33 mouse cellular contexts compared by ENCODE assay signal in genomic region chr15:63724543-63725186, GRCm38 (mm10).
DNase-seq lines count a peak whose midpoint lies in the region; ATAC-seq and TF ChIP-seq lines count a peak whose summit lies in the region.
"Had no signal": no experiment of that assay in that cellular context is flagged by ENCODE, and none has a peak within 500 bp of the region (broad histone marks: within the 10 kb centered on the region; RNA-seq: fewer than 3 reads in every experiment).

No protein-coding gene starts in this region.

- TF ChIP-seq POLR2A in limb, embryonic 14.5 days (IDR thresholded peaks at IDR 0.05; ENCODE audit: borderline replicate concordance, extremely low read depth, insufficient read depth, insufficient read length), result no peak

- H3K4me1 ChIP-seq in limb, embryonic 14.5 days (ENCODE audit: control insufficient read depth, insufficient read depth, low read length), result peaks cover 7% of the 10 kb centered on the region
- H3K4me1 ChIP-seq in limb, embryonic 10.5 days, result peaks cover 20% of the 10 kb centered on the region
- peaks cover 5 to 18% of the 10 kb centered on the region in 2 experiments; a peak in 3 of 4 replicates for H3K4me1 ChIP-seq in liver, embryonic 14.5 days (replicated peaks; ENCODE audit: control insufficient read depth in 2 of 2, insufficient read depth in 2 of 2, low read length in 1 of 2)
- H3K4me1 ChIP-seq in hindbrain, postnatal 0 days (ENCODE audit: insufficient read depth, low read length), result no peaks in the 10 kb centered on the region; the same call in 1 of the 2 replicates
- H3K4me1 ChIP-seq: midbrain, embryonic 15.5 days had no signal

- no peaks in the 10 kb centered on the region for H3K27me3 ChIP-seq in limb, embryonic 14.5 days (ENCODE audit: control insufficient read depth, insufficient read depth, low read length)
- no peaks in the 10 kb centered on the region for H3K27me3 ChIP-seq in limb, embryonic 10.5 days (ENCODE audit: low read depth, poor library complexity, severe bottlenecking)
- H3K27me3 ChIP-seq in liver, embryonic 14.5 days (ENCODE audit: control insufficient read depth, insufficient read depth, low read length), result no peaks in the 10 kb centered on the region
- no peaks in the 10 kb centered on the region for H3K27me3 ChIP-seq in hindbrain, postnatal 0 days (ENCODE audit: insufficient read depth, low read length)
- H3K27me3 ChIP-seq: embryonic facial prominence, embryonic 13.5 days; heart, embryonic 13.5 days; liver, embryonic 15.5 days; midbrain, embryonic 15.5 days; neural tube, embryonic 15.5 days; stomach, embryonic 15.5 days had no signal

- no peaks in the 10 kb centered on the region for H3K9me3 ChIP-seq in limb, embryonic 14.5 days (ENCODE audit: control insufficient read depth, low read length)
- H3K9me3 ChIP-seq in limb, embryonic 10.5 days (replicated peaks), result no peaks in the 10 kb centered on the region
- H3K9me3 ChIP-seq in liver, embryonic 14.5 days (ENCODE audit: control insufficient read depth, low read length), result no peaks in the 10 kb centered on the region
- H3K9me3 ChIP-seq in hindbrain, postnatal 0 days (ENCODE audit: low read length), result no peaks in the 10 kb centered on the region
- H3K9me3 ChIP-seq: embryonic facial prominence, embryonic 13.5 days; heart, embryonic 13.5 days; liver, embryonic 15.5 days; midbrain, embryonic 10.5 days; midbrain, embryonic 15.5 days; neural tube, embryonic 15.5 days; stomach, embryonic 15.5 days had no signal

- DNase-seq in limb, embryonic 14.5 days (ENCODE audit: low spot score), result peak; percentile 19
- no peak for DNase-seq in limb, embryonic 10.5 days (ENCODE audit: low spot score)
- peak; percentile 11 for DNase-seq in NIH3T3 (ENCODE audit: low read depth)
- no peak for DNase-seq in liver, embryonic 14.5 days (ENCODE audit: low read depth in 3 of 3, low spot score in 3 of 3)
- DNase-seq in hindbrain, postnatal 0 days (ENCODE audit: low spot score), result no peak
- no peak for DNase-seq in embryo, embryonic 10 days (ENCODE audit: low spot score)
- no peak for DNase-seq in cerebellum, adult 11-12 months
- DNase-seq: adrenal gland, adult 8-10 months; B cell, adult 2 months; cerebellum, adult 8-10 months; cerebellum, postnatal 25 days; embryo, embryonic 11 days; gastrocnemius, adult 2 months; gastrocnemius, postnatal 36 days; heart, postnatal 10 days; kidney, adult 9 months; kidney, postnatal 10 days; layer of hippocampus, adult 9-11 months; lung, postnatal 10 days; retina, postnatal 1 day; right cerebral cortex, postnatal 25 days had no signal

- WGBS in limb, embryonic 14.5 days, result 83% methylated on average over 5 of the region's 5 CpGs
- 95% methylated on average over 5 of the region's 5 CpGs for WGBS in limb, embryonic 10.5 days
- 52% methylated on average over 5 of the region's 5 CpGs for WGBS in liver, embryonic 14.5 days (ENCODE audit: insufficient replicate concordance)
- WGBS in hindbrain, postnatal 0 days, result 95% methylated on average over 5 of the region's 5 CpGs

- no peak for TF ChIP-seq CTCF in liver, embryonic 14.5 days (IDR thresholded peaks at IDR 0.05; ENCODE audit: low read depth)
- no peak for TF ChIP-seq CTCF in hindbrain, postnatal 0 days (IDR thresholded peaks at IDR 0.05; ENCODE audit: low read depth)

- H3K36me3 ChIP-seq in limb, embryonic 14.5 days (ENCODE audit: control insufficient read depth, insufficient read depth, low read length), result no peaks in the 10 kb centered on the region
- no peaks in the 10 kb centered on the region for H3K36me3 ChIP-seq in limb, embryonic 10.5 days
- no peaks in the 10 kb centered on the region for H3K36me3 ChIP-seq in liver, embryonic 14.5 days (replicated peaks; ENCODE audit: control insufficient read depth, insufficient read depth, low read depth)
- H3K36me3 ChIP-seq in hindbrain, postnatal 0 days (ENCODE audit: insufficient read depth, low read length), result no peaks in the 10 kb centered on the region
- H3K36me3 ChIP-seq: embryonic facial prominence, embryonic 13.5 days; heart, embryonic 13.5 days; liver, embryonic 15.5 days; midbrain, embryonic 10.5 days; midbrain, embryonic 15.5 days; neural tube, embryonic 15.5 days; stomach, embryonic 15.5 days had no signal

- no peak overlapping the region for H3K4me3 ChIP-seq in limb, embryonic 14.5 days (replicated peaks; ENCODE audit: low read length)
- no peak overlapping the region for H3K4me3 ChIP-seq in limb, embryonic 10.5 days
- H3K4me3 ChIP-seq in liver, embryonic 14.5 days (ENCODE audit: insufficient read depth in 1 of 2, low read depth in 2 of 2, low read length in 2 of 2), result no peak overlapping the region
- no peak overlapping the region for H3K4me3 ChIP-seq in hindbrain, postnatal 0 days (ENCODE audit: low read length)
- H3K4me3 ChIP-seq: embryonic facial prominence, embryonic 13.5 days; erythroblast, embryonic 14.5 days; gastrocnemius, adult 2 months; heart, embryonic 13.5 days; liver, embryonic 15.5 days; midbrain, embryonic 10.5 days; midbrain, embryonic 15.5 days; neural tube, embryonic 15.5 days; stomach, embryonic 15.5 days had no signal

- no peak for ATAC-seq in limb, embryonic 14.5 days (ENCODE audit: low FRiP score, low read depth)
- peak; percentile 75; the same call in 1 of the 2 replicates for ATAC-seq in liver, embryonic 14.5 days (ENCODE audit: insufficient read depth)
- no peak for ATAC-seq in hindbrain, postnatal 0 days
- ATAC-seq: forebrain, embryonic 16.5 days; hindbrain, embryonic 16.5 days; intestine, embryonic 16.5 days; midbrain, embryonic 15.5 days had no signal

- H3K27ac ChIP-seq in limb, embryonic 14.5 days (replicated peaks; ENCODE audit: low read depth, low read length), result no peak overlapping the region
- H3K27ac ChIP-seq in limb, embryonic 10.5 days, result no peak overlapping the region
- H3K27ac ChIP-seq in liver, embryonic 14.5 days, result no peak overlapping the region
- H3K27ac ChIP-seq in hindbrain, postnatal 0 days, result no peak overlapping the region
- H3K27ac ChIP-seq: embryonic facial prominence, embryonic 13.5 days; gastrocnemius, adult 2 months; heart, embryonic 13.5 days; liver, embryonic 15.5 days; macrophage; midbrain, embryonic 10.5 days; midbrain, embryonic 15.5 days; neural tube, embryonic 15.5 days; stomach, embryonic 15.5 days had no signal

- H3K9ac ChIP-seq in limb, embryonic 14.5 days (ENCODE audit: low read depth, low read length, severe bottlenecking), result no peak overlapping the region
- no peak overlapping the region for H3K9ac ChIP-seq in liver, embryonic 14.5 days (replicated peaks)
- no peak overlapping the region for H3K9ac ChIP-seq in hindbrain, postnatal 0 days (replicated peaks; ENCODE audit: low read length)
- H3K9ac ChIP-seq: embryonic facial prominence, embryonic 13.5 days; heart, embryonic 13.5 days; liver, embryonic 15.5 days; midbrain, embryonic 15.5 days; neural tube, embryonic 15.5 days; stomach, embryonic 15.5 days had no signal

- TF ChIP-seq EP300 in liver, embryonic 14.5 days (IDR thresholded peaks at IDR 0.05; ENCODE audit: low read depth), result peak; percentile 43

- H3K4me2 ChIP-seq in limb, embryonic 14.5 days (replicated peaks; ENCODE audit: low read depth, low read length, severe bottlenecking), result no peak overlapping the region
- H3K4me2 ChIP-seq in liver, embryonic 14.5 days (ENCODE audit: low read depth), result no peak overlapping the region
- H3K4me2 ChIP-seq in hindbrain, postnatal 0 days (ENCODE audit: low read depth, low read length), result no peak overlapping the region
- H3K4me2 ChIP-seq: embryonic facial prominence, embryonic 13.5 days; heart, embryonic 13.5 days; liver, embryonic 15.5 days; midbrain, embryonic 15.5 days; neural tube, embryonic 15.5 days; stomach, embryonic 15.5 days had no signal

Comparison
In these comparisons a context has a peak if more than half of its experiments do, and no peak if none do; other contexts are left out.
1. DNase-seq: peak in limb, embryonic 14.5 days (single experiment) and NIH3T3 (single experiment); none in limb, embryonic 10.5 days (single experiment), liver, embryonic 14.5 days (0 of 3), hindbrain, postnatal 0 days (single experiment), embryo, embryonic 10 days (single experiment) and cerebellum, adult 11-12 months (single experiment).